Mouse (Mus musculus): ENCODE data around the gene Kcnh1. TPM values are rescaled to one million over a fixed set of nuclear protein-coding genes. Genes with fewer than 3 reads are reported as not detected.

The Kcnh1 gene
- total and polyA plus RNA-seq, 2 experiments from 2014 or later, result 2.9 to 5.9 TPM

- Histone ChIP-seq H3K9me3 (ENCODE audit: low read length) (no peaks in the 10 kb centered on the region), H3K9ac (replicated peaks; ENCODE audit: low read length, poor library complexity, severe bottlenecking) (no peak overlapping the region), H3K4me3 (ENCODE audit: low read depth, low read length) (no peak overlapping the region), H3K27ac (ENCODE audit: low read depth, low read length) (no peak overlapping the region), H3K27me3 (ENCODE audit: insufficient read depth, low read length) (no peaks in the 10 kb centered on the region), H3K4me1 (ENCODE audit: insufficient read depth, low read length) (peaks cover 3% of the 10 kb centered on the region), H3K36me3 (ENCODE audit: insufficient read depth, low read length) (no peaks in the 10 kb centered on the region), H3K4me2 (ENCODE audit: low read depth, low read length, poor library complexity, severe bottlenecking) (no peak overlapping the region)
- DNase-seq (ENCODE audit: low spot score), result no peak
- TF ChIP-seq CTCF (IDR thresholded peaks at IDR 0.05), result no peak
- WGBS, result 83% methylated on average over 1 of the region's 1 CpGs
- ATAC-seq (ENCODE audit: low FRiP score), result no peak
Measured at GRCm38 (mm10) chr1:192519713-192520112, 329.1 kb downstream of the Kcnh1 start.

DNA sequence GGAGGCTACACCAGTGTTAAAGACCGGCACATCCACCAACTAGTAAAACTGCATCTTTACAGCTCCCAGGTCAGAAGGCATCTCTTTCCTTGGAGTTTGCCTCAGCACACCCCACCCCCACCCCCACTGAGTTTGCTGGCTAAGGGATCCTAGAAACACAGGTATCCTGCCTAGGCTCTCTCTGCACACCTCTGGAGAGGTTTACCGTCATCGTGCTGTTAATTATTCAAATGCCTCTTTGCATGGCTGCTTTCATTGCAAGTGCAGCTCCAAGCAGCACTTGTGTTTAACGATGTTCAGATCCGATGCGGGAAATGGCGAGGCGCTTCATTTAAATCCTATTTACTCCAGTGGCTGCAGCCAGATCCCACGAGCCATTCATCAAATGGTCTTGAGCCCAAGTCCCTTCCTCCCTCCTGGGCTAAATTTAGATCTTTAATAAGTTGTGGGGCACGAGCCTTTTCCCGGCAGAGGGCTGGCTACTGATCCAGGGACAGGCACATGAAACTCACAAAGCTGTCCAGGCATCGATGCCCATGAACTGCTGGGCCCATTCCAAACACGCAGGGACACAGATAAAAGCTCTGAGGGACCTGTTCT is 330.4 kb downstream of the Kcnh1 start:
- no peak overlapping the region for H3K4me2 ChIP-seq (ENCODE audit: low read depth, low read length, poor library complexity, severe bottlenecking)
- peak; percentile 62 for DNase-seq (ENCODE audit: low spot score)
- no peaks in the 10 kb centered on the region for H3K27me3 ChIP-seq (ENCODE audit: insufficient read depth, low read length)
- H3K9me3 ChIP-seq (ENCODE audit: low read length), result no peaks in the 10 kb centered on the region
- no peak for ATAC-seq (ENCODE audit: low FRiP score)
- no peaks in the 10 kb centered on the region for H3K36me3 ChIP-seq (ENCODE audit: insufficient read depth, low read length)
- 29% methylated on average over 13 of the region's 13 CpGs for WGBS
- no peak overlapping the region for H3K27ac ChIP-seq (ENCODE audit: low read depth, low read length)
- H3K4me3 ChIP-seq (ENCODE audit: low read depth, low read length), result no peak overlapping the region
- no peak for TF ChIP-seq CTCF (IDR thresholded peaks at IDR 0.05)
- no peak overlapping the region for H3K9ac ChIP-seq (replicated peaks; ENCODE audit: low read length, poor library complexity, severe bottlenecking)
- peaks cover 3% of the 10 kb centered on the region for H3K4me1 ChIP-seq (ENCODE audit: insufficient read depth, low read length)

GRCm38 (mm10) chr1:192522376-192523178 is 332.0 kb downstream of the Kcnh1 start:
- H3K9ac ChIP-seq (replicated peaks; ENCODE audit: low read length, poor library complexity, severe bottlenecking), result no peak overlapping the region
- H3K27ac ChIP-seq (ENCODE audit: low read depth, low read length), result no peak overlapping the region
- no peaks in the 10 kb centered on the region for H3K9me3 ChIP-seq (ENCODE audit: low read length)
- WGBS, result 34% methylated on average over 12 of the region's 12 CpGs
- no peak for ATAC-seq (ENCODE audit: low FRiP score)
- no peak overlapping the region for H3K4me2 ChIP-seq (ENCODE audit: low read depth, low read length, poor library complexity, severe bottlenecking)
- H3K4me3 ChIP-seq (ENCODE audit: low read depth, low read length), result no peak overlapping the region
- H3K27me3 ChIP-seq (ENCODE audit: insufficient read depth, low read length), result no peaks in the 10 kb centered on the region
- DNase-seq (ENCODE audit: low spot score), result peak; percentile 28
- H3K36me3 ChIP-seq (ENCODE audit: insufficient read depth, low read length), result no peaks in the 10 kb centered on the region
- no peak for TF ChIP-seq CTCF (IDR thresholded peaks at IDR 0.05)
- H3K4me1 ChIP-seq (ENCODE audit: insufficient read depth, low read length), result peaks cover 3% of the 10 kb centered on the region

DNA sequence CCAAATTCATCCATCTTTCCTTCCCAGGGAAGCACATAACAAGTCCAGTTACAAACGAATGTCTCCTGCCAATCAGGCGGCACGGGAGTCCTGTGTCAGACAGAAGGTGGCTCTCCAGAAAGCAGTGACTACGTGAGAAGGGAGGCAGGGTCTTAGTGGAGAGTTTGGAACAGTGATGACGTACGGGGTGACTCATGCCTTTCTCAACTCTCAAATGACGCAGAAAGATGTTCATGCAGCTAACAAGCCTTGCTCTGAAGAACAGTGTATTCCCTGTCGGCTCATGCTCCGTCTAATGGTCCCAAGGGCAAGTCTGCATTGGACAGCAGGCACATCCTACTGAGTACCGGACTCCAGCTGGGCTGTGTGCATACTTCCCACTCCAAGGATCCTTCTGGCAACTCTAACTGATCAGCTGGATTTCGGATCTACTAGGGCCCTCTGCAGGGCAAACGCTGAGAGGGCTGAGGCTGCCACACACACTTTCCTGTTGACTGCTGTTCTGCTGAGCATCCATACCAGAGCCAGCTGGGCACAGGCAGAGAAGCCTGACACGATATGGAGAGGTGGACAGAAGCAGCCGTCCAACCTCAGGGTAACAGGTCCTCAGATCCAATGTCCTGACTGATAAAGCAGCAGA is 335.3 kb downstream of the Kcnh1 start:
- Histone ChIP-seq H3K9me3 (ENCODE audit: low read length) (no peaks in the 10 kb centered on the region), H3K4me3 (ENCODE audit: low read depth, low read length) (no peak overlapping the region), H3K9ac (replicated peaks; ENCODE audit: low read length, poor library complexity, severe bottlenecking) (no peak overlapping the region), H3K4me2 (ENCODE audit: low read depth, low read length, poor library complexity, severe bottlenecking) (no peak overlapping the region), H3K4me1 (ENCODE audit: insufficient read depth, low read length) (peaks cover 3% of the 10 kb centered on the region), H3K27me3 (ENCODE audit: insufficient read depth, low read length) (no peaks in the 10 kb centered on the region), H3K27ac (ENCODE audit: low read depth, low read length) (no peak overlapping the region), H3K36me3 (ENCODE audit: insufficient read depth, low read length) (no peaks in the 10 kb centered on the region)
- peak; percentile 29 for TF ChIP-seq CTCF (IDR thresholded peaks at IDR 0.05)
- WGBS, result 77% methylated on average over 14 of the region's 14 CpGs
- DNase-seq (ENCODE audit: low spot score), result peak; percentile 19
- no peak for ATAC-seq (ENCODE audit: low FRiP score)

- Histone ChIP-seq H3K9me3 (ENCODE audit: low read length) (no peaks in the 10 kb centered on the region), H3K4me1 (ENCODE audit: insufficient read depth, low read length) (no peaks in the 10 kb centered on the region), H3K36me3 (ENCODE audit: insufficient read depth, low read length) (no peaks in the 10 kb centered on the region), H3K4me2 (ENCODE audit: low read depth, low read length, poor library complexity, severe bottlenecking) (no peak overlapping the region), H3K27ac (ENCODE audit: low read depth, low read length) (no peak overlapping the region), H3K27me3 (ENCODE audit: insufficient read depth, low read length) (no peaks in the 10 kb centered on the region), H3K9ac (replicated peaks; ENCODE audit: low read length, poor library complexity, severe bottlenecking) (no peak overlapping the region), H3K4me3 (ENCODE audit: low read depth, low read length) (no peak overlapping the region)
- 59% methylated on average over 2 of the region's 2 CpGs for WGBS
- ATAC-seq (ENCODE audit: low FRiP score) (no peak), DNase-seq (ENCODE audit: low spot score) (no peak)
- no peak for TF ChIP-seq CTCF (IDR thresholded peaks at IDR 0.05)
Measured at GRCm38 (mm10) chr1:192531490-192532146, 341.0 kb downstream of the Kcnh1 start.
